Mouse (Mus musculus) gastrocnemius, postnatal 10 days (tissue): ENCODE measurements around the gene Fam219b. TPM values are rescaled to one million over a fixed set of nuclear protein-coding genes. Genes with fewer than 3 reads are reported as not detected.

ENCODE experiments used
- DNase-seq: peaks from one replicate; pipeline ENCODE4 v3.0.0; 2021; ENCODE audit warnings: mixed read lengths
- total RNA-seq, 2 experiments: library from RNA; stranded (reverse); gene quantifications; 2 replicates each; pipeline ENCODE4 v1.2.3; 2021

The Fam219b gene
- total RNA-seq, 2 experiments from 2014 or later: 9.1 to 9.2 TPM

DNA sequence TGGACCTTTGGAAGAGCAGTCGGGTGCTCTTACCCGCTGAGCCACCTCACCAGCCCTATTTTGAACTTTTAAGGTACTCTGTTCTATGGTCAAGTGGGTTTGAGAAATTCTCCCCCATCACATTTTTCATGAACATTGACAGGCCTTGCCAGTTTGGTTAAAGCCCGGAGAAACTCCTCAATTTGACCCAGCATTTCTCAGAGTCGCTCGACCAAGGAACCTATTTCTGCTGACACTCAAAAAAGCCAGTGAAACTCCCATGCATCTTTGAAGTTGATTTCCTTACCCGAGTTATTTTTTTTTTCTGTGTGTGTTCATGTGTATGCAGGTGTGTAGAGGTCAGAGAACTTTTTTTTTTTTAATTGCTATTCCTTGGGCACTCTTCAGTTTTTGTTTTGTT is 27.3 kb downstream of the Fam219b start:
- DNase-seq: no peak

GRCm38 (mm10) chr9:57565741-57566221 is 28.5 kb downstream of the Fam219b start:
- DNase-seq: peak; percentile 41

DNA sequence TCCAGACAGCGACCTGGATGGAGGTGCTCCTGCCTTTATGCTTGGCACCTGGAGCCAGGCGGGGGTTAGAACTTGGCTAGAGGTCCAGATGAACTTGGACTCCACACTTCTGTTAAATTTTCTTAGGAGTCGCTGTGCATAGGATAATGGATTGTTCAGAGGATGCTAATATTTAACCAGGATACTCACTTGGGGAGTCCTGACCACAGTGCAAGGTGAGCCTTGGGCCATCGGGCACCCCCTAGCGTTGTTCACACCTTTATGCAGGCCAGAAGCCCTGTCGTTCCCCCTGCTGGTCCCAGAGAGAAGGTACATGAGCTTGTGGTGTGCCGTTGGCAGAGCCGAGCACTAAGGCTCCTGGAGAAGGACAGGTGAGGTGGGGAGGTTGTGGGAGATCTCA is 29.5 kb downstream of the Fam219b start:
- no peak for DNase-seq

GRCm38 (mm10) chr9:57568500-57568899 is 31.2 kb downstream of the Fam219b start:
- DNase-seq: no peak

- DNase-seq: no peak
Measured at GRCm38 (mm10) chr9:57574397-57574796, 37.1 kb downstream of the Fam219b start.

- DNase-seq: no peak
Measured at GRCm38 (mm10) chr9:57575577-57575976, 38.2 kb downstream of the Fam219b start.

DNA sequence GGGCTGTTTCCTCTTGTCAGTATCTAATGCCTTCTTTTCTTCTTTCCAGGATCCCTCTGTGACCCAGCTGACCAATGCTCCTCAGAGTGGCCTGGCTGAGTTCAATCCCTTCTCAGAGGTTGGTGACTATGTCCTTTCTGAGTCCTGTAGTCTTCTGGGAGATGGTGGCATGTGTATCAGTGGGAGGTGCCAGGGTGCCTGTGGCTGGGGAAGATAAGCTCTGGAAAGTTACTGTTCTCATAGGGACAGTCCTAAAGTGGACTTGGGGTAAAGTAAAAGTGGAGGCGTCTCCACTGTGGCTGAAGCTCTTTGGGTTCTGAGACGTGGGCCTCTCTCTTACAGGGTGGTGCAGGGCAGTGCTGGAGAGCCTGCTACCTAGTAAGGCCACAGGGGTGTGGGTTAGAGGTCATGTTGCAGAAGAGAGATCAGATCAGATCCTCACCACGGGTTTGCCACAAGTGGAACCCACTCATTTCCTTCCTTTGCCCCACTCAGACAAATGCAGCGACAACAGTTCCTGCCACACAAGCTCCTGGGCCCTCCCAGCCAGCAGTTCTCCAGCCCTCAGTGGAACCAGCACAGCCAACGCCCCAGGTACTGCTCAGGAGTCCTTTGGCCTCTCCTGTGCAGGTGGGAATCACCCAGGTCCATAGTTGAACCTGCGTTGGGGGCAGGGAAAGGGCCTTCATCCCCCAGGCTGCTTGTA is 40.0 kb downstream of the Fam219b start:
- DNase-seq: no peak

DNA sequence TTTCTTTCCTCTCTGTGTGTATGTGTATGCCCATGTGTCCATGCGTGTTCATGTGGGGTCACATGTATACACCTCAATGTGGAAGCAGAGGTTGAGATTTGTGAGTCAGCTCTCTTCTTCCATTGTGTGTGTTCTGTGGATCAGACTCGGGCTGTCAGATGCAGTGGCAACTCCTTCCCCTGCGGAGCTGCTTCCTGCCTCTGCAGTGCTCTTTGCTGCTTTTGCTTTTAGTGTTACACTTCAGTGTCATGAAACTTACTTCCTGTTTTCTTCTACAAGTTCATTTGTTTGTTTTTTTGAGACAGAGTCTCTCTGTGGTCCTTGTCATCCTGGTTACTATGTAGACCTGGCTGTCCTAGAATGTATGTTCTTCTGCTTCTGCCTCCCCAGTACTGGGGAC is 47.7 kb downstream of the Fam219b start:
- DNase-seq: no peak

GRCm38 (mm10) chr9:57589224-57590126 is 52.1 kb downstream of the Fam219b start, which contains the start of gene Ulk3:
Gene Ulk3, plus strand, starts transcription at chr9:57589452.
- peak; percentile 70 for DNase-seq

DNA sequence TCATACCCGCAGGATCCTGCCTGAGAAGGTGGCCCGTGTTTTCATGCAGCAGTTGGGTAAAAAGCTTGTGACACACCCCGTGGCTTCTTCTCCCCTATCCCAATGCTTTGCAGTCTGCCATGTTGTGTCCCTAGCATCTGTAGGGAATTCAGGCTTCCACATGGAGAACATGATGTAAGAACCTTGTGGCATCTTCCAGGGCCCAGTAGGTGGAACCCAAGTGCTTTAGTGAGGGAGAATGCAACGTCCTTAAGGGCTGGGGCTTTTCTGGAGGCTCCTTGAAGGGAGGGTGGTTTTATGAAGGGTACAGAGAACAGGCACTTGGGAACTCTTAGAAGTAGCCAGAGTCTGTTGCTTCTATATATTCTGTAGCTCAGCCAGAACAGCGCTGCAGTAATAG is 53.4 kb downstream of the Fam219b start:
- DNase-seq: no peak

Other genes with a start within 250 kb of the Fam219b start
- 1 to 10 TPM; 7.7 to 8.8 TPM for gene Ppcdc, start 97.4 kb upstream of the Fam219b start, total RNA-seq
- 1 to 10 TPM; 6.8 to 8.3 TPM for gene Scamp5, start 69.5 kb upstream of the Fam219b start, total RNA-seq
- gene Rpp25, start 33.5 kb upstream of the Fam219b start, total RNA-seq: not detected
- gene Cox5a, start 16.3 kb upstream of the Fam219b start, total RNA-seq: 1,000 to 10,000 TPM in 1 of 2 experiments, 100 to 1,000 TPM in 1; 862 to 1,077 TPM
- 10 to 100 TPM; 87.2 to 96.9 TPM for gene Mpi, start 15.2 kb downstream of the Fam219b start, total RNA-seq
- 10 to 100 TPM; 52.5 to 56.3 TPM for gene Scamp2, start 23.4 kb downstream of the Fam219b start, total RNA-seq
- 10 to 100 TPM in 1 of 2 experiments, 1 to 10 TPM in 1; 7.6 to 12.2 TPM for gene Ulk3, start 51.9 kb downstream of the Fam219b start, total RNA-seq
- not detected for gene Cplx3, start 68.8 kb downstream of the Fam219b start, total RNA-seq
- gene Lman1l, start 83.2 kb downstream of the Fam219b start, total RNA-seq: not detected
- gene Csk, start 116.1 kb downstream of the Fam219b start, total RNA-seq: 10 to 100 TPM; 19.3 to 31.7 TPM
- under 1 TPM in 1 of 2 experiments, not detected in 1; 0.14 TPM for gene Cyp1a2, start 146.2 kb downstream of the Fam219b start, total RNA-seq
- gene Cyp1a1, start 150.4 kb downstream of the Fam219b start, total RNA-seq: under 1 TPM; 0.09 TPM
- 1 to 10 TPM; 7.8 to 8.5 TPM for gene Edc3, start 171.0 kb downstream of the Fam219b start, total RNA-seq
- 10 to 100 TPM; 34.8 to 45.3 TPM for gene Clk3, start 228.3 kb downstream of the Fam219b start, total RNA-seq